Mouse (Mus musculus) erythroblast, embryonic 14.5 days (primary cell): Measurements from ENCODE around the gene Ap4b1.

Experiments used
- GATA1 ChIP-seq: IDR thresholded peaks from 2 replicates; pipeline ENCODE4 v1.6.1; 2012; ENCODE audit warnings: low read length, inconsistent platforms, mixed read lengths
- TAL1 ChIP-seq: IDR thresholded peaks from 3 replicates; pipeline ENCODE4 v1.6.1; 2012; ENCODE audit warnings: low read length, inconsistent platforms, mixed read lengths

DNA sequence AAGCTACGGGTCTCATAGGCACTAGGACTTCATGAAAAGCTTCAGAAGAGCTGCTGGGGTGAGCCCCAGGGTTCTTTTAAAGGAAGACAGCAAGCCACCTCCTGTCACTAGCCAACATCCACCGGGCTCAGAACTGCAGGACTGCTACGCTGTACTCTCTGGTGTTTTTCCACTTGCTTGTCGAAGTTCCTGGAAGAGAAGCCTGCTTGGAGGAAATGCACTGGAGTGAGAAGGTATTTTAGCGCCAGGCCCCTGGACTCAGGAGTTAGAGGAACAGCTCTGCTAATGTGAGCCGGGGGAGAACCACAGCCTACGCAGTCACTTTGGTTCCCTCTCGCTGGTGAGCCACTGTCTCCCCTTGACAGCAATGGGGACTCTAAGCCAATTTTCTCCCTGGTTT, 6.5 kb upstream of the Ap4b1 start:
- TF ChIP-seq TAL1 (no peak), GATA1 (no peak)
